Mouse (Mus musculus): ENCODE measurements at regions not wholly inside any gene's neighbourhood (a gene's known extent, or its start where the extent isn't known, plus 50 kb on each side); places are given as distances from the start of the nearest gene placed in this dataset.

DNA sequence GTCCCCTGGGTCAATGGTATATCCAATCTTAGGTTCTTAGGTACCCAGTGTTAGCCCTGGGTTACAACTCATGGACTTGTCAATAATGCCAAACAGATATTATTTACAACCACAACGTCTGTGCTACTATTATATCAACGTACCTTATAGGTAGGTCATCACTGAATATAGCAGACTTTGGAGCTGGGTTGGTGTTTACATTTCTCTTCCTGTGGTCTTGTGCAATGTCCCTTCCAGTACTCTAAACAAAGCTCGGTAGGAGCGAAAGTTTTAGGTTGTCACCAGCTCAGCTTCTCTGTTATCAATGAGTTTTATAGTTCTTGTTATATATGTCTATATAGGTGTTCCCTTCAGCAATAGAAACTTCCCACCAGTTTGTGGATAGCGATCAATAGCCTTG is 1394.2 kb upstream of the Flrt2 start:
- no peak for TF ChIP-seq CTCF (IDR thresholded peaks at IDR 0.05; ENCODE audit: low read depth, low read length)
- no peak for TF ChIP-seq POLR2A (IDR thresholded peaks at IDR 0.05; ENCODE audit: extremely low read depth, insufficient read depth, low read length)
